Mouse (Mus musculus) megakaryocyte, embryonic 14.5 days (primary cell): ENCODE results near the gene Lrrc1.

Source experiments
- FLI1 ChIP-seq: IDR thresholded peaks from 2 replicates; pipeline ENCODE4 v1.6.1; 2012; ENCODE audit warnings: low read length, inconsistent platforms, mixed read lengths
- GATA1 ChIP-seq: IDR thresholded peaks from 3 replicates; pipeline ENCODE4 v1.6.1; 2012; ENCODE audit warnings: mixed read lengths, low read length, inconsistent platforms, borderline replicate concordance

GRCm38 (mm10) chr9:77383951-77384350 is 160.7 kb downstream of the Lrrc1 start:
- no peak for TF ChIP-seq GATA1
- TF ChIP-seq FLI1, result no peak
